Mouse (Mus musculus) ES-E14 (cell line): ENCODE measurements at regions not wholly inside any gene's neighbourhood (a gene's known extent, or its start where the extent isn't known, plus 50 kb on each side); places are given as distances from the start of the nearest gene placed in this dataset.

Source experiments
- CHD2 ChIP-seq: IDR thresholded peaks from 2 replicates; pipeline ENCODE4 v1.6.1; 2014; ENCODE audit warnings: mild to moderate bottlenecking, low read depth, low read length, inconsistent platforms
- HCFC1 ChIP-seq: IDR thresholded peaks from 2 replicates; pipeline ENCODE4 v1.6.1; 2012; ENCODE audit warnings: low read length, inconsistent platforms, borderline replicate concordance; ENCODE audit not compliant: insufficient read depth
- MAFK ChIP-seq: IDR thresholded peaks from 2 replicates; pipeline ENCODE4 v1.6.1; 2014; ENCODE audit warnings: mild to moderate bottlenecking, low read depth, low read length, inconsistent platforms; ENCODE audit not compliant: insufficient read depth
- ZC3H11A ChIP-seq: IDR thresholded peaks from 2 replicates; pipeline ENCODE4 v1.6.1; 2012; ENCODE audit warnings: low read depth, mild to moderate bottlenecking, inconsistent platforms, low read length, borderline replicate concordance
- ZNF384 ChIP-seq: IDR thresholded peaks from 2 replicates; pipeline ENCODE4 v1.6.1; 2012; ENCODE audit warnings: low read depth, low read length, inconsistent platforms

DNA sequence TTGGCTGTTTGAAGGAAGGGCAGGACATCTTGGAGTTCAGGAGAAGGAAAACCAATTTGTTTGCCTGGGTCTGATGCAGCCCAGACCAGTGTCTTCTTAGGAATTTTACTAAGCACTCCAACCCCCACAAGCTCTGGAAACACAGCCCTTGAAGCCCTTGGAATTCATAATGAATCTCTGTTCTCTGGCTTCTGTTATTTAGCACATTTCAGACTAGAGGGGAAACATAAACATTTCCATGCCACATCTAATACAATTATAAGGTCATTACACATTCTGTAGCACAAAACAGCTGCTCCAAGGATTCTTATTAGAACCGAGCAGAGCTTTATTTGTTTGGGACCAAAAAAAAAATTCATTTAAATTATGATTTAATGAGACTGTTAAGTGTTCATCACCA, 67.8 kb upstream of the Rora start:
- TF ChIP-seq CHD2 (no peak), HCFC1 (no peak), ZNF384 (no peak), ZC3H11A (no peak), MAFK (no peak)
